Mouse (Mus musculus) fibroblast of lung, adult 2 months (primary cell): ENCODE results near the gene Gm21188.
"Not testable (repeated sequence)": the region's sequence is repeated elsewhere in the genome, so short reads cannot be mapped to it uniquely, and the experiment has no call there.

ENCODE experiments used
- DNase-seq: peaks from one replicate; pipeline ENCODE4 v3.0.0-alpha.2; 2011; ENCODE audit warnings: low read depth

Gm21188 gene

GRCm38 (mm10) chr13:120052085-120052484, at the start of gene Gm21188:
TSS of gene Gm21188 (minus strand) at chr13:120052194.
- DNase-seq = not testable (repeated sequence)

- DNase-seq = not testable (repeated sequence)
These were observed 47.3 kb upstream of the Gm21188 start for GRCm38 (mm10) chr13:120099327-120099726.

GRCm38 (mm10) chr13:120096938-120097256, 44.9 kb upstream of the Gm21188 start:
- DNase-seq = not testable (repeated sequence)

DNA sequence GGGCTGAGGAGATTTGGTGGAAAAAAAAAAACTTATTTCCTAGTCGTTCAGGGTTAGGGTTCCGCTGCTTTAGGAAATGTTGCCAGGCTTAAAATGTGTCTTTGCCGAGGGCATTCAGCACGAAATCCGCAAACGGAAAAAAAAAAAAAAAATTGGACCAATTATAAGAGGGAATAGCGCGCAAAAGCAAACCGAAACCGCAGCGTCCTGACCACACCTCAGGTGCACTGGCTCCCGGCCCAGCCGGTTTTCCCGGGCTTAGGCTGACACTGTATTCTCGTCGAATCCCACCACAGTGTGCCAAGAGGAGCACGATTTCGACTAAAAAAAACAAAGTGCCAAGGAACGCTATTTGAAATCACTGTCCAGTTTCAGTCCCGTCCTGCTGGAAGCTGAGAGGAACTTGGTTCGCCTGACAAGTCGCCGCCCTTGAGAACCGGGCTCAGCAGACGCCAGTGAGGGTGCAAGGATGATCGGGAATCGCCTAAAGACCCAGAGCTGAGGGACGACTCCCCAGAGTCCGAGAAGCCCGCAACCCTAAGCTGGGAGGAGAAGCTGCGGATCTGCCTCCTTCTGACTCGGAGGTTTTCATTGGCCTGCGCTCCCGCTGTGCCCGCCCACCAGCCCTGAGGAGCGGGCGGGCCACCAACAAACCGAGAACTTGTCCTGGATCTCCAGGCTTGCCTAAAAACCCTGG, 44.4 kb upstream of the Gm21188 start:
- DNase-seq = not testable (repeated sequence)

DNA sequence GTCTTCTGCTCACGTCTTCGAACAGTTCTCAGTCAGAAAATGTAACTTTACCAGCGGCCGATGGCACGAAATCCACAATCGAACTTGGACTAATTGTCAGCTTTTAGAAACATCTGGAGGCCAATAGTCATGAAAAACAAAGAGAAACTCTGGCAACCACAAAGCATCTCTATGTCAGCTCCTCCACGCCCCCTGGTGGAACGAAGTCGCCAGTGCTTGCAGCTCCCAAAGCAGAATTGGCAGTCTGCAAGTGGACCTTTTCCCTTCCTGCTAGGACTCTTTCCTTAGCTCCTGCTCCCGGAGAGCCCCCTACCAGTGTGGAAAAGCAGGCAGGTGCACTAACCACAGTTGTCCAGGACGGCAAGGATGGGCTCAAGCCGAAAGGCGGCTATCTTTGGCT, 41.0 kb upstream of the Gm21188 start:
- DNase-seq = not testable (repeated sequence)

GRCm38 (mm10) chr13:120079644-120080043, 27.6 kb upstream of the Gm21188 start:
- DNase-seq = not testable (repeated sequence)

DNA sequence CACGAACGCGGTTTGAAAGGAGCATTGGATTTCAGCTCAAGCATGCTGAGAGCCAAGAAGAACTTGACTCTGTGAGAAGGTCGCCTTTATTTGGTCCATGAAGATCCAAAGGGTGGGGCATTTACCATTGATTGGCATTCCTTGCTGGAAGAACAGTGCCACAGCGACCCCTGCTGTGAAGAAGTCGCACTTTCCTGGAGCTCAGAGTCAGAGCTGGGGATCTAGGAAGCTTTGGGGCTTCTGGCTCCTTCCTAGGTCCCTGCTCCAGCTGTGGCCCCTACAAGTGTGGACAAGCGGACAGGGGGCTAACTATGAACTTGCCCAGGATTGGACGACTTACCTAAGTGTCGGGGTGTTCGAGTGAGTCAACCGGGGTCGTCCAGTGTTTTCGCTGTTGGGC, 18.9 kb upstream of the Gm21188 start:
- DNase-seq = not testable (repeated sequence)

GRCm38 (mm10) chr13:120070012-120070598, 18.1 kb upstream of the Gm21188 start:
- DNase-seq = not testable (repeated sequence)

DNA sequence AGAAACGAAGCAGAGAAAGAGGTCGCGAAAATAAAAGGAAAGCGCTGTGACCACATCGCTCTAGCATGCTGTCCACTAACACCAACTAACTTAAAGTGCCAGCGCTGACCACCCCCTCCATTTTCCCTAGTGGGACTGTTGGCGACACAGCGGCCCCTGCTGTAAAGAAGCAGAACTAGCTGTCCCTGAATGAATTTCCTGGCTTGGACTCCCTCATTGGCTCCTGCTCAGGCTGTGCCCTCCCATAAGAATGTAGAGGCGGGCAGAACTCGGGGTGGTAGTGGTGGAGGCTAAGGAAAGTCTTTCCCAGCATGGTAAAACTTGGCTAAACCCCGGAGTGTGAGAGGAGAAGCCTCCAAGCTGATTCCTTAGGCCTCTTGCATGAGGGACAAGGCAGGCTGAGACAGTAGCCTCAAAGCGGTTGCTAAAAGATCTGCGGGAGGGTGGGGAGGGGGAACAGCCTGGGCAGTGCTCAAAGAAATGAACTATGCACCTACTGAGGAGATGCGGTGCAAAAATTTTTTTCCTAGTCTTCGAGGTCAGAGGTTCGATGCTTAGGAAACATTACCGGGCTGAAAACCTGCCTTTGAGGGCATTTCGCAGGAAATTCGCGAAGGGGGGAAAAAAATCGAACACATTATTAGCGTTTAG, 11.6 kb upstream of the Gm21188 start:
- not testable (repeated sequence) for DNase-seq

DNA sequence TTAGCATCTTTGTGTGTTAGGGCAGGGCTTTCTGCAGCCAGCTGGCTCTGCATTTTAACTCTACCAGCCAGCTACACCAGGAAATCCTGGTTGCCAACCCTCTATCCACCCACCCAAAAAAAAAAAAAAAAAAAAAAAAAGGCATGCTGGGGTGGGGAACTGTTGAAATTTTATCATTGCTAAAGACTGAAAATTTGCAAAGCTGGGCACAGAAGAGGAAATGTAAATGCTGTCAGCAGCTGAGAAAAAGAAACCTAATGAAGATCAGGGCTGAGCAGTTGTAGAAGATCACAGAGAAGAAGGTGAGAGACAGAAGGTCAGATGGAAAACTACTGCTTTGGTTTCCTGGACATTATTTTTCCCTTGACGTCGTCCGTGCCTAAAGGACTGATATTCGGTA, 10.9 kb upstream of the Gm21188 start:
- not testable (repeated sequence) for DNase-seq

- DNase-seq = not testable (repeated sequence)
These were observed 3.4 kb downstream of the Gm21188 start for GRCm38 (mm10) chr13:120048608-120049007.

DNA sequence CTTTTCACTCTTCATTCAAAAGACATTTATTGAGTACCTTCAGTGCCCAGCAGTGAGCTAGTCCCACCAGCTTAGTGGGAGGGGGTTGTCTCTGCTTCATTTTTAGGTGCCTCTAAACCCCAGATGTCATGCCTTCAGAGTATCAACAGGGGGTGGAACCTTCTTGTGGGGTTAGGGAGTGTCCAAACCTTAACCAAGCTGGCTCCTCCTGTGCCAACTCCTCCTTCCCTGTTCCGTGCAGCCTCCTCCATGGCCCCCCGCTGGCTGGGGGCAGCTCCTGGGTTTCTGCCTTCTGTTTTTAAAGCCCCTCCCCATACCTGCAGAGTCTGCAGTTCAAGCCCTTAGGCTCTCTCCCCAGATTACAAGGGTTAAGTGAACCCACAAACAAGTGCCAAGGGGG, 3.8 kb downstream of the Gm21188 start:
- DNase-seq = not testable (repeated sequence)

DNA sequence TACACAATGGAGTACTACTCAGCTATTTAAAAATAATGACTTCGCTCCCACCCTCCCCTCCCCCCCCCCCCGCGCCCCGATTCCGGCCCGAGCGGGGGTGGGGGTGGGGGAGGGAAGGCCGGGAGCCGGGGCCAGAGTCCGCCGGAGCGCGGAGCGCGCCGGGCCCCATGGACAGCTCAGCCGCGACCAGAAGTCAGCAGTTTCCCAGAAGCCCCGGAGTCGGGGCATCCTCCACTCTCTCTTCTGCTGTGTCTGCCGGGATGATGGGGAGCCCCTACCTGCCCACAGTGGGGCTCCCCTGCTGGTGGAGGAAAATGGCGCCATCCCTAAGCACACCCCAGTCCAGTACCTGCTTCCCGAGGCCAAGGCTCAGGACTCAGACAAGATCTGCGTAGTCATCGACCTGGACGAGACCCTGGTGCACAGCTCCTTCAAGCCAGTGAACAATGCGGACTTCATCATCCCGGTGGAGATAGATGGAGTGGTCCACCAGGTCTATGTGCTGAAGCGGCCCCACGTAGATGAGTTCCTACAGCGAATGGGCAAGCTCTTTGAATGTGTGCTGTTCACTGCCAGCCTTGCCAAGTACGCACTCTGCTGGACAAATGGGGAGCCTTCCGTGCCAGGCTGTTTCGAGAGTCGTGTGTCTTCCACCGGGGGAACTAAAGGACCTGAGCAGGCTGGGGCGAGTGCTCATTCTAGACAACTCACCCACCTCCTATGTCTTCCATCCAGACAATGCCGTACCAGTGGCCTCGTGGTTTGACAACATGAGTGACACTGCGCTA, 5.4 kb downstream of the Gm21188 start:
- not testable (repeated sequence) for DNase-seq

GRCm38 (mm10) chr13:120041145-120041544, 10.8 kb downstream of the Gm21188 start:
- not testable (repeated sequence) for DNase-seq

- DNase-seq = not testable (repeated sequence)
These were observed 14.1 kb downstream of the Gm21188 start for GRCm38 (mm10) chr13:120037881-120038280.

DNA sequence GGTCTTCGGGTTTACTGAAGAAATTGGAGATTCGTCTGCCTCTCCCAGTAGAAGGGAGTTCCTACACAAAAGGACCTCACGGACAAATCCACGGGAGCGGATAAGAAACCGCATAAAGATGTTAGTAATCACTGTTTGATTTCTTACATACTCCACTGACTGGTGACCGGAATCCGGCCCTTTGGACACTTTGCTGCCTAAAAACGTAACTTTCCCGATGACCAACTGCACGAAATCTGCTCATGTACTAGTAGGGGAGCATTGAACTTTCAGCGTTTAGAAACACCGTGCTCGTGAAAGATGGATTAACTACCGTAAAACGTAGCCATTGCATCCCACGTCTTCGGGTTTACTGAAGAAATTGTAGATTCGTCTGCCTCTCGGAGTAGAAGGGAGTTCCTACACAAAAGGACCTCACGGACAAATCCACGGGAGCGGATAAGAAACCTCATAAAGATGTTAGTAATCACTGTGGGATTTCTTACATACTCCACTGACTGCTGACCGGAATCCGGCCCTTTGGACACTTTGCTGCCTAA, 15.3 kb downstream of the Gm21188 start:
- not testable (repeated sequence) for DNase-seq

- DNase-seq = not testable (repeated sequence)
These were observed 16.8 kb downstream of the Gm21188 start for GRCm38 (mm10) chr13:120035151-120035550.

GRCm38 (mm10) chr13:120034637-120035036, 17.4 kb downstream of the Gm21188 start:
- not testable (repeated sequence) for DNase-seq

GRCm38 (mm10) chr13:120033516-120034190, 18.3 kb downstream of the Gm21188 start:
- not testable (repeated sequence) for DNase-seq

- not testable (repeated sequence) for DNase-seq
These were observed 20.3 kb downstream of the Gm21188 start for GRCm38 (mm10) chr13:120031676-120032075.

GRCm38 (mm10) chr13:120027368-120027767, 24.6 kb downstream of the Gm21188 start:
- not testable (repeated sequence) for DNase-seq
